Mouse (Mus musculus) kidney, adult 2 months (tissue): ENCODE data around the gene Sap30.

Experiments used
- CTCF ChIP-seq: fragments of 200-500 bp; conservative IDR thresholded peaks from 2 replicates; pipeline ENCODE4 v1.5.1; 2011; ENCODE audit warnings: low read depth, mild to moderate bottlenecking, control low read depth, low read length, moderate library complexity, mixed read lengths; ENCODE audit not compliant: insufficient read depth, insufficient read length
- POLR2A ChIP-seq: fragments of 200-500 bp; IDR thresholded peaks from one replicate; pipeline ENCODE4 v1.6.1; 2011; ENCODE audit warnings: low read depth, low read length, control low read depth

DNA sequence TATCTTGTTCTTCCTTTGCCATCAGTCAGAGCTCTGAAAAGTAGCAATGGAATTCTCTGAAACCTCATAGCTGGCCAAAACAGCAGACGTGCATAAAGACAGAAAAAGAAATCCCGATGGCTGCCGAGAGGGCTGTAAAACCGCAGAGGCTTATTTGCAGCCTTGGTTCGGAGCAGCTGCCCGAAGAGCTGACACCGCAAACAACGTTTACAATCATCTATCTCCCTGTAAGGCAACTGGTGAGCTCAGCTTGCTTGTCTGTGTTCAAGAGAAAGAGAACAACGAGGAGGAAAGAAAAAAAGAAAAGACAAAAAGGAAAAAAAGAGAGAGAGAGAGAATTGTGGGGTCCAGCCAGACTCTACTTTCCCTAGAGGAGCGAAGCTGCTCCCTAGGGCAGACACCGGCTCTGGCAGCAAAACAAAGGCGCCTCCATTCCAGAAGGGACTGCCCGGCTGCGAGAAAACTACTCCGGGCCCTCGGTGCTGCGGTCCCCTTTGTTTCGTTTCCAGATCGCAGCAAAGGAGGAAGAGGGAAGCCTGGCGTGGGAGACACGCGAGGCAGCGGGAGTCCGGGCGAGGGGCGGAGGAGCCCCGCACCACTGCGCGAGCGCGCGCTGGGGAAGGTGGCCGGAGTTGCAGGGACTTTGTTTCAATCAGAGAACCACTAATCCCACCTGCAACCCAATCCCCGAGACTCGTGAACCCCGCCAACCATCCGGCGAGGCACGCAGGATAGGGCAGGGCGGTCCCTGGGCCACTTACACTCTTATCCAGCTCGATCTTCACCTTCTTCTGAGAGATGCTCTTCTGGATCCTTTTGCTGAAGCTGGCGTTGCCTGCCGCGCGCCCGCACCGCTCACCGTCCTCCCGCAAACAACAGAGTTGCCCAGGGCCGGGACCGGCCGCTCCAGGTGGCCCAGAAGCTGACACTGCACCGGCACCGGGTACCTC lies 894 bp downstream of the Sap30 start:
- TF ChIP-seq CTCF, result no peak
- TF ChIP-seq POLR2A, result no peak
